Mouse (Mus musculus) inflammation-experienced regulatory T-cells, adult 6 months (primary cell): ENCODE results near the gene Zfp595. TPM values are rescaled to one million over a fixed set of nuclear protein-coding genes. Genes with fewer than 3 reads are reported as not detected.
"Not testable (repeated sequence)": the region's sequence is repeated elsewhere in the genome, so short reads cannot be mapped to it uniquely, and the experiment has no call there.

Experiments used
- ATAC-seq: one replicate; pipeline ENCODE4 v1.8.0; 2017
- polyA plus RNA-seq, 3 experiments: library from polyadenylated mRNA; unstranded; fragments of 100-300 nt; shearing (Covaris generic); gene quantifications; one replicate each; pipeline ENCODE4 v1.2.1; 2017

Zfp595 gene
- polyA plus RNA-seq = 1 to 10 TPM; 5.1 to 8.1 (median 6.1) TPM

GRCm38 (mm10) chr13:67332019-67332724, at the start of gene Zfp595:
Gene Zfp595 (minus strand): TSS chr13:67332570.
- ATAC-seq = peak; percentile 96

GRCm38 (mm10) chr13:67376255-67376654, 43.9 kb upstream of the Zfp595 start:
- ATAC-seq = not testable (repeated sequence)

- ATAC-seq = peak; percentile 99
Observed at GRCm38 (mm10) chr13:67375050-67375911, 42.9 kb upstream of the Zfp595 start, which contains the start of the genes Gm28041 and Zfp456. Gene Gm28041 (minus strand): TSS chr13:67375733. Gene Zfp456 (minus strand): TSS chr13:67375810.

- ATAC-seq = peak; percentile 96
Observed at GRCm38 (mm10) chr13:67360131-67360744, 27.9 kb upstream of the Zfp595 start, which contains the start of the genes Gm28044 and Zfp953. Gene Gm28044 (minus strand): TSS chr13:67360536. Gene Zfp953 (minus strand): TSS chr13:67360605.

GRCm38 (mm10) chr13:67351854-67352253, 19.5 kb upstream of the Zfp595 start:
- ATAC-seq = no peak

GRCm38 (mm10) chr13:67343422-67343821, 11.1 kb upstream of the Zfp595 start:
- ATAC-seq = no peak

GRCm38 (mm10) chr13:67332877-67333276, 507 bp upstream of the Zfp595 start:
- peak; percentile 19 for ATAC-seq

- peak; percentile 27 for ATAC-seq
Observed at GRCm38 (mm10) chr13:67306718-67307117, 25.7 kb downstream of the Zfp595 start.

GRCm38 (mm10) chr13:67305822-67306672, 26.3 kb downstream of the Zfp595 start, which contains the start of gene Zfp457:
Gene Zfp457 (minus strand): TSS chr13:67306485.
- peak; percentile 98 for ATAC-seq

GRCm38 (mm10) chr13:67278314-67278713, 54.1 kb downstream of the Zfp595 start, which contains the start of gene Zfp458:
Gene Zfp458 (minus strand): TSS chr13:67278466.
- ATAC-seq = no peak

GRCm38 (mm10) chr13:67269383-67270065, 62.8 kb downstream of the Zfp595 start:
- peak; percentile 41 for ATAC-seq

- peak; percentile 99 for ATAC-seq
Observed at GRCm38 (mm10) chr13:67268568-67269369, 63.6 kb downstream of the Zfp595 start.

Other genes with a start within 250 kb of the Zfp595 start
- 1 to 10 TPM; 3.4 to 7.7 (median 5.8) TPM for gene Zfp708, start 234.6 kb downstream of the Zfp595 start, polyA plus RNA-seq
- 1 to 10 TPM; 3.7 to 5.5 (median 4.8) TPM for gene Gm28557, start 224.0 kb downstream of the Zfp595 start, polyA plus RNA-seq
- gene Rslcan18, start 216.3 kb downstream of the Zfp595 start, polyA plus RNA-seq = under 1 TPM in 2 of 3 experiments, not detected in 1; 0.44 to 0.50 TPM
- gene Zfp759, start 210.9 kb downstream of the Zfp595 start, polyA plus RNA-seq = 1 to 10 TPM; 1.9 to 2.6 (median 2.0) TPM
- 10 to 100 TPM; 17.0 to 23.5 (median 21.8) TPM for gene Rsl1, start 159.4 kb downstream of the Zfp595 start, polyA plus RNA-seq
- gene Zfp455, start 138.1 kb downstream of the Zfp595 start, polyA plus RNA-seq = 1 to 10 TPM; 5.7 to 6.5 (median 6.5) TPM
- gene Zfp458, start 54.1 kb downstream of the Zfp595 start, polyA plus RNA-seq = 1 to 10 TPM; 1.4 to 3.7 (median 1.9) TPM
- under 1 TPM in 1 of 3 experiments, not detected in 2; 0.40 TPM for gene Zfp457, start 26.1 kb downstream of the Zfp595 start, polyA plus RNA-seq
- under 1 TPM in 1 of 3 experiments, not detected in 2; 0.69 TPM for gene Gm28044, start 28.0 kb upstream of the Zfp595 start, polyA plus RNA-seq
- gene Zfp953, start 28.0 kb upstream of the Zfp595 start, polyA plus RNA-seq = 1 to 10 TPM; 2.1 to 3.2 (median 2.8) TPM
- gene Gm28041, start 43.2 kb upstream of the Zfp595 start, polyA plus RNA-seq = 1 to 10 TPM in 2 of 3 experiments, under 1 TPM in 1; 0.78 to 2.9 (median 2.5) TPM
- 1 to 10 TPM; 5.5 to 7.2 (median 5.6) TPM for gene Zfp456, start 43.2 kb upstream of the Zfp595 start, polyA plus RNA-seq
- gene Zfp429, start 67.2 kb upstream of the Zfp595 start, polyA plus RNA-seq = 10 to 100 TPM; 24.1 to 28.1 (median 25.8) TPM
- gene Zfp459, start 88.8 kb upstream of the Zfp595 start, polyA plus RNA-seq = 1 to 10 TPM in 1 of 3 experiments, under 1 TPM in 2; 0.19 to 5.7 (median 0.82) TPM
- gene Zfp874a, start 119.1 kb upstream of the Zfp595 start, polyA plus RNA-seq = 10 to 100 TPM; 12.7 to 18.2 (median 15.3) TPM
- gene Zfp874b, start 151.7 kb upstream of the Zfp595 start, polyA plus RNA-seq = 10 to 100 TPM; 11.1 to 16.7 (median 12.4) TPM
- gene Zfp58, start 168.0 kb upstream of the Zfp595 start, polyA plus RNA-seq = 10 to 100 TPM; 12.4 to 15.2 (median 13.4) TPM
- gene Gm26965, start 193.6 kb upstream of the Zfp595 start, polyA plus RNA-seq = 1 to 10 TPM in 2 of 3 experiments, not detected in 1; 2.5 to 6.3 TPM
- 10 to 100 TPM; 51.7 to 63.1 (median 53.1) TPM for gene Zfp87, start 193.6 kb upstream of the Zfp595 start, polyA plus RNA-seq
- 10 to 100 TPM; 18.0 to 22.2 (median 18.5) TPM for gene Zfp748, start 221.3 kb upstream of the Zfp595 start, polyA plus RNA-seq